Mouse (Mus musculus) cerebellum, adult 2 months (tissue): Measurements from ENCODE around the gene Sox15. TPM values are rescaled to one million over a fixed set of nuclear protein-coding genes. Genes with fewer than 3 reads are reported as not detected.
"Not testable (repeated sequence)": the region's sequence is repeated elsewhere in the genome, so short reads cannot be mapped to it uniquely, and the experiment has no call there.

ENCODE experiments used
- DNase-seq, 2 experiments: peaks; one replicate each; pipeline ENCODE4 v3.0.0; 2021
- H3K27ac ChIP-seq: fragments of 200-500 bp; 2 replicates; pipeline ENCODE4 v1.5.1; 2012; ENCODE audit warnings: low read length, control low read depth, inconsistent platforms; ENCODE audit not compliant: insufficient read depth
- H3K27me3 ChIP-seq: fragments of 200-500 bp; 2 replicates; pipeline ENCODE4 v1.6.1; 2012; ENCODE audit warnings: inconsistent platforms, mild to moderate bottlenecking, low read length, moderate library complexity; ENCODE audit not compliant: control insufficient read depth, insufficient read depth
- H3K4me1 ChIP-seq: fragments of 200-500 bp; 2 replicates; pipeline ENCODE4 v1.6.1; 2011; ENCODE audit warnings: low read length; ENCODE audit not compliant: control insufficient read depth, insufficient read depth
- H3K4me3 ChIP-seq: fragments of 200-500 bp; replicated peaks from 2 replicates; pipeline ENCODE3; 2011; ENCODE audit warnings: mild to moderate bottlenecking, low read depth, low read length, control low read depth; ENCODE audit not compliant: insufficient read depth
- CTCF ChIP-seq: fragments of 200-500 bp; IDR thresholded peaks from 2 replicates; pipeline ENCODE4 v1.5.1; 2011; ENCODE audit warnings: low read depth, mild to moderate bottlenecking, control low read depth, low read length, moderate library complexity, borderline replicate concordance; ENCODE audit not compliant: insufficient read depth
- POLR2A ChIP-seq: fragments of 200-500 bp; IDR thresholded peaks from 2 replicates; pipeline ENCODE4 v1.6.1; 2011; ENCODE audit warnings: low read length, control low read depth, borderline replicate concordance; ENCODE audit not compliant: insufficient read depth
- WGBS: fragments of 180-500 bp; shearing (Covaris S2); methylation state at CpG from one replicate; pipeline ENCODE4 v1.1.7; 2018; 5-methylcytosine and 5-hydroxymethylcytosine counted together
- polyA plus RNA-seq: library from polyadenylated mRNA; depleted of rRNA; stranded (reverse); fragments of >200 nt; gene quantifications from 2 replicates; pipeline ENCODE4 v1.2.3, GENCODE M21; 2012

Gene Sox15
- polyA plus RNA-seq, 1 experiment, result not detected

DNA sequence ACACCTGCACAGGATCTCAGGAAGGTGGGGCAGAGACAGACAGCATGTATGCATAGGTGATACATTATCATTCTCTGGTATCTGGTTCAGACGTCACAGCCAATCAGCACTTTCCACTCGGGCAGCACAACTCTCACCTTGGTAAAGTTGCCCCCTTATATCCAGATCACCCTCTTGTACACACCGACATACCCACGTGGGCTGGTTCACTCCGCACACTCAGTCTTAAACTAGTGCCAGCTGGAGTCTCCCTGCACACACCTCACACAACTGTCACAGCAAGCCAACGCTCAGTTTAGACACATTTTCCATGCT, 39.9 kb downstream of the Sox15 start:
- DNase-seq, result no peak
- 4% methylated on average over 6 of the region's 6 CpGs for WGBS
- Histone ChIP-seq H3K27ac (peak overlapping the region; percentile 75), H3K4me3 (peak overlapping the region; percentile 55), H3K4me1 (peaks cover 5% of the 10 kb centered on the region; the same call in 1 of the 2 replicates), H3K27me3 (no peaks in the 10 kb centered on the region)
- TF ChIP-seq POLR2A (no peak), CTCF (no peak)

GRCm38 (mm10) chr11:69695361-69696181, 40.5 kb downstream of the Sox15 start, which contains the start of the genes Tnfsf12 and Tnfsfm13:
Gene Tnfsf12, minus strand, starts transcription at chr11:69695849.
Gene Tnfsfm13, minus strand, starts transcription at chr11:69696098.
- peak within 1 kb of the TSS; percentile 55 for H3K4me3 ChIP-seq
- 1% methylated on average over 38 of the region's 41 CpGs for WGBS
- TF ChIP-seq CTCF, result no peak
- TF ChIP-seq POLR2A, result 0 out of 2 replicates have a peak, but pooled peaks have one; percentile 13
- no peaks in the 10 kb centered on the region for H3K27me3 ChIP-seq
- H3K4me1 ChIP-seq, result peaks cover 5% of the 10 kb centered on the region; the same call in 1 of the 2 replicates
- DNase-seq, result peak; percentile 65 to 75
- H3K27ac ChIP-seq, result peak within 1 kb of the TSS; percentile 80

DNA sequence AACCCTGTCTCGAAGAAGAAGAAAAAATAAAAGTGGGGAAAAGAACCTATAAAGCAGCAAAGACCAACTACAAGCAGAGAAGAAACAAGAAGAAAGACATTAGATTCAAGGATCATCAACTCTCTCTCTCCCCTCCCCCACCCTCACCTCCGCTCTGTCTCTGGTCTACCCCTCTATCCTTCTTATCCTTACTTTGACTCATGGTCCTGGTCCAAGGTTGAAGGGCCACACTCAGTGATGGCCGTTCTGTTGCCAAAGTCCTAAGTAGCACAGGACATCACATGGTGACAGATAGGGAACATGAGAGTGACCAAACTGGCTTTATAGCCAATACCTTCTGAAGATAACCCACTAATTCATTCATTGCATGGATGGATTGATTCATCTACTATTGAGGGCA, 42.3 kb downstream of the Sox15 start:
- no peak for DNase-seq
- Histone ChIP-seq H3K27ac (no peak overlapping the region), H3K27me3 (no peaks in the 10 kb centered on the region), H3K4me3 (no peak overlapping the region), H3K4me1 (peaks cover 5% of the 10 kb centered on the region; the same call in 1 of the 2 replicates)
- no peak for TF ChIP-seq POLR2A
- TF ChIP-seq CTCF, result no peak
- WGBS, result 94% methylated on average over 3 of the region's 3 CpGs

DNA sequence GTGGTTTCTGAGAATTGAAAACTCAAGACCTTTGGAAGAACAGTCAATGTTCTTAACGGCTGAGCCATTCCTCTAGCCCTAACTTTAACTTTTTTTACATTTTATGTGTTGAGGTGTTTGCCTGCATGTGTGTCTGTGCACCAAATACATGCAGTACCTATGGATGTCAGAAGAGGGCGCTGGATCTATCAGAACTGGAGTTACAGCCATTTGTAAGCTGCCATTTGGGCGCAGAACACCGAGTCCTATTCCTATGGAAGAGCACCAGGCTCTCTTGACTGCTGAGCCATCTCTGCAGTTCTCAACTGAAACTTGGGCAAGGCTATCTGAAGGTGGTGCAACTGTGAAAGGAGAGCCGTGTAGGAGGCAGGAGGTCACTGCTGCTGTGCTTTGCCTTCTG, 43.5 kb downstream of the Sox15 start:
- no peak overlapping the region for H3K4me3 ChIP-seq
- TF ChIP-seq POLR2A, result no peak
- peak; percentile 26; the same call in 1 of the 2 replicates for TF ChIP-seq CTCF
- no peaks in the 10 kb centered on the region for H3K27me3 ChIP-seq
- DNase-seq, result no peak
- WGBS, result 71% methylated on average over 5 of the region's 5 CpGs
- no peak overlapping the region for H3K27ac ChIP-seq
- peaks cover 5% of the 10 kb centered on the region; the same call in 1 of the 2 replicates for H3K4me1 ChIP-seq

GRCm38 (mm10) chr11:69699595-69699994, 44.5 kb downstream of the Sox15 start:
- 77% methylated on average over 1 of the region's 1 CpGs for WGBS
- no peak for DNase-seq
- H3K4me1 ChIP-seq, result peaks cover 5% of the 10 kb centered on the region; the same call in 1 of the 2 replicates
- TF ChIP-seq CTCF, result no peak
- TF ChIP-seq POLR2A, result no peak
- no peak overlapping the region for H3K4me3 ChIP-seq
- H3K27me3 ChIP-seq, result no peaks in the 10 kb centered on the region
- H3K27ac ChIP-seq, result no peak overlapping the region

DNA sequence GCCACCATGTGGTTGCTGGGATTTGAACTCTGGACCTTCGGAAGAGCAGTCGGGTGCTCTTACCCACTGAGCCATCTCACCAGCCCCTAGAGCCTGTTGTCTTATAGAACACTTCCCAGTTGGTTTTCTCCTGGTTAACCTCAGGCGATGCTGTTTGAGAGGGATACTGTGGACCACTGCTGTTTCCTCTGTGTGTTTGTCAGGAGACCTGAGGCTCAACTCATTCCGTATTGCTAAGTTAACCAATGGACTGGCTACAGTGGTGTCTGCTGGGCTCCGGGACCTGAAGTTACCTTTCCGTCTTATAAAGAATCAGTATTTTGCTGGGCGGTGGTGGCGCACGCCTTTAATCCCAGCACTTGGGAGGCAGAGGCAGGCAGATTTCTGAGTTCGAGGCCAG, 47.8 kb downstream of the Sox15 start:
- H3K4me1 ChIP-seq, result peaks cover 12% of the 10 kb centered on the region; the same call in 1 of the 2 replicates
- H3K27me3 ChIP-seq, H3K4me3 ChIP-seq, H3K27ac ChIP-seq, DNase-seq: not testable (repeated sequence)
- 95% methylated on average over 10 of the region's 10 CpGs for WGBS

- not testable (repeated sequence) for H3K4me3 ChIP-seq, H3K27ac ChIP-seq, DNase-seq, H3K27me3 ChIP-seq
- peaks cover 17% of the 10 kb centered on the region; the same call in 1 of the 2 replicates for H3K4me1 ChIP-seq
- WGBS, result 86% methylated on average over 3 of the region's 3 CpGs
These were observed 48.3 kb downstream of the Sox15 start for GRCm38 (mm10) chr11:69703381-69703780.

DNA sequence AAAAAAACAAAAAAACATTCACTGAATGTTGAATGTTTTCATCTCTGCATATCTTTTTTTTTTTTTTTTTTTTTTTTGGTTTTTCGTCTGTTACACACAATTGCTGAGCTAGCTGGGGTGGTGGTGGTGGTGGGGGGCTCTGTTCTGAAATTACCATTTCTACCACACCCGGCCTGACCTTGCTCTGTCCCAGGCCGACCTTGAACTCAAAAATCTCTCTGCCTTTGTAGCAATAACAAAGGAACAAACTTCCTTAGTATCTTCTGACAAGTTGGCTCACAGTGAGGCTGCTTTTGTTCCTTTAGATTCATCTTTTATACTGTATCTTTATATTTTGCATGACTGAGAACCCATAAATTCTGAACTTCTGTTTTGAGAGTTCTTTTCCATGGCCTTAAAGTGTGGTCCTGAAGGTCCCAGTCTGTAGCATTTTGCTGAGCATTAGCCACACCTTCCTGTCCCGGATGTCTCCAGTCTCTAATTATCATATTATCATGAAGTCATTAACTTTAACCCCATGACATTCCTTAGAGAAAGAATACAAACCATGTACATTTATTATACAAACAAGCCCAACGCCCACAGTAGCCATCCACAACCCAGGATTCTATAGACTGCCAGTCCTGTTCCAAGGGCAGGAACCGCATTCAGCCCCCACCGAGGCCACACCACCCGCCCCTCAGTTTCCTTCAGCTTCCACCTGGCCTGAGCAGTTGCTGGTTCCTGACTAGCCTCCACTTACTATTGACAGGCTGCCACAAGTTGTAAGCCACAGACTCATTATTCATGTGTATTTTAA, 48.9 kb downstream of the Sox15 start:
- no peak for DNase-seq
- H3K27me3 ChIP-seq, result no peaks in the 10 kb centered on the region

More for the DNA sequence above, 48.9 kb downstream of the Sox15 start:
- Histone ChIP-seq H3K4me1 (peaks cover 22% of the 10 kb centered on the region), H3K4me3 (no peak overlapping the region), H3K27ac (no peak overlapping the region)
- TF ChIP-seq POLR2A (no peak), CTCF (no peak)
- 73% methylated on average over 8 of the region's 8 CpGs for WGBS
